22 mouse cellular contexts compared by ENCODE assay signal in genomic region chr5:150145967-150146366, GRCm38 (mm10). TPM values are rescaled to one million over a fixed set of nuclear protein-coding genes. Genes with fewer than 3 reads are reported as not detected.
DNase-seq lines count a peak whose midpoint lies in the region; ATAC-seq and TF ChIP-seq lines count a peak whose summit lies in the region.
"Had no signal": no experiment of that assay in that cellular context is flagged by ENCODE, and none has a peak within 500 bp of the region (broad histone marks: within the 10 kb centered on the region; RNA-seq: fewer than 3 reads in every experiment).

No protein-coding gene starts in this region.

- ATAC-seq in intestine, postnatal 0 days, result no peak
- no peak for ATAC-seq in intestine, embryonic 16.5 days
- ATAC-seq in lung, postnatal 0 days, result no peak
- ATAC-seq: forebrain, embryonic 13.5 days; midbrain, embryonic 13.5 days; Patski had no signal

- no peak for TF ChIP-seq EP300 in lung, postnatal 0 days (IDR thresholded peaks at IDR 0.05)

- no peak overlapping the region for H3K4me2 ChIP-seq in intestine, postnatal 0 days (replicated peaks; ENCODE audit: low read depth)
- H3K4me2 ChIP-seq in intestine, embryonic 16.5 days (ENCODE audit: low read depth, low read length), result no peak overlapping the region
- no peak overlapping the region for H3K4me2 ChIP-seq in lung, postnatal 0 days (replicated peaks; ENCODE audit: low read depth, low read length)
- H3K4me2 ChIP-seq: forebrain, embryonic 13.5 days; heart, embryonic 13.5 days; hindbrain, embryonic 15.5 days; liver, embryonic 11.5 days; midbrain, embryonic 13.5 days had no signal

- no peaks in the 10 kb centered on the region for H3K4me1 ChIP-seq in intestine, postnatal 0 days (replicated peaks; ENCODE audit: control insufficient read depth, insufficient read depth, low read length)
- 0 out of 2 replicates have a peak, but pooled peaks cover 2% of the 10 kb centered on the region for H3K4me1 ChIP-seq in intestine, embryonic 16.5 days (ENCODE audit: control insufficient read depth, insufficient read depth, low read length)
- no peaks in the 10 kb centered on the region for H3K4me1 ChIP-seq in lung, postnatal 0 days (ENCODE audit: insufficient read depth, low read depth, low read length)
- H3K4me1 ChIP-seq: forebrain, embryonic 13.5 days; limb, embryonic 10.5 days had no signal

- no peak for DNase-seq in lung, postnatal 0 days (ENCODE audit: low spot score)
- DNase-seq in lung, postnatal 36 days, result no peak
- DNase-seq in ZHBTc4 (ENCODE audit: low read depth, low spot score), result peak; percentile 18
- no peak for DNase-seq in urinary bladder, postnatal 36 days (ENCODE audit: low spot score in 2 of 2)
- no peak for DNase-seq in frontal cortex, postnatal 10 days (ENCODE audit: low spot score in 2 of 2)
- DNase-seq: adrenal gland, postnatal 14 days; cerebellum, adult 2 months; kidney, adult 18-20 months; kidney, postnatal 10 days; lung, postnatal 10 days; thymus, adult 18-20 months; thymus, postnatal 4 days had no signal

- no peaks in the 10 kb centered on the region for H3K27me3 ChIP-seq in intestine, postnatal 0 days (replicated peaks; ENCODE audit: control insufficient read depth, insufficient read depth, low read length)
- no peaks in the 10 kb centered on the region for H3K27me3 ChIP-seq in intestine, embryonic 16.5 days (replicated peaks; ENCODE audit: control insufficient read depth, insufficient read depth, low read length)
- no peaks in the 10 kb centered on the region for H3K27me3 ChIP-seq in lung, postnatal 0 days (replicated peaks; ENCODE audit: insufficient read depth, low read length)
- H3K27me3 ChIP-seq: forebrain, embryonic 13.5 days; heart, embryonic 13.5 days; hindbrain, embryonic 15.5 days; midbrain, embryonic 13.5 days; Patski had no signal

- H3K36me3 ChIP-seq in intestine, postnatal 0 days (ENCODE audit: control insufficient read depth, insufficient read depth), result no peaks in the 10 kb centered on the region
- no peaks in the 10 kb centered on the region for H3K36me3 ChIP-seq in intestine, embryonic 16.5 days (ENCODE audit: control insufficient read depth, insufficient read depth, low read length)
- no peaks in the 10 kb centered on the region for H3K36me3 ChIP-seq in lung, postnatal 0 days (ENCODE audit: insufficient read depth, low read length)
- H3K36me3 ChIP-seq: heart, embryonic 13.5 days; hindbrain, embryonic 15.5 days; limb, embryonic 10.5 days; midbrain, embryonic 13.5 days had no signal

- no peak overlapping the region for H3K9ac ChIP-seq in intestine, postnatal 0 days (ENCODE audit: low read depth, low read length)
- no peak overlapping the region for H3K9ac ChIP-seq in intestine, embryonic 16.5 days (ENCODE audit: low read depth, low read length)
- H3K9ac ChIP-seq in lung, postnatal 0 days (replicated peaks; ENCODE audit: low read depth), result no peak overlapping the region
- H3K9ac ChIP-seq: forebrain, embryonic 13.5 days; heart, embryonic 13.5 days; hindbrain, embryonic 15.5 days; midbrain, embryonic 13.5 days had no signal

- no peak overlapping the region for H3K4me3 ChIP-seq in intestine, postnatal 0 days (ENCODE audit: low read depth, low read length)
- H3K4me3 ChIP-seq in intestine, embryonic 16.5 days (ENCODE audit: low read length), result no peak overlapping the region
- no peak overlapping the region for H3K4me3 ChIP-seq in lung, postnatal 0 days (ENCODE audit: low read depth, low read length)
- H3K4me3 ChIP-seq: forebrain, embryonic 13.5 days; heart, embryonic 13.5 days; hindbrain, embryonic 15.5 days; limb, embryonic 10.5 days; midbrain, embryonic 13.5 days; myocyte had no signal

- no peak overlapping the region for H3K27ac ChIP-seq in intestine, postnatal 0 days (ENCODE audit: low read depth, low read length)
- H3K27ac ChIP-seq in intestine, embryonic 16.5 days (ENCODE audit: low read length), result no peak overlapping the region
- no peak overlapping the region for H3K27ac ChIP-seq in lung, postnatal 0 days (ENCODE audit: low read length)
- H3K27ac ChIP-seq: forebrain, embryonic 13.5 days; heart, embryonic 13.5 days; hindbrain, embryonic 15.5 days; limb, embryonic 10.5 days; midbrain, embryonic 13.5 days had no signal

- WGBS in intestine, postnatal 0 days, result 88% methylated on average over 3 of the region's 3 CpGs
- 84% methylated on average over 3 of the region's 3 CpGs for WGBS in intestine, embryonic 16.5 days
- WGBS in lung, postnatal 0 days, result 86% methylated on average over 3 of the region's 3 CpGs

- no peaks in the 10 kb centered on the region for H3K9me3 ChIP-seq in intestine, postnatal 0 days (ENCODE audit: control insufficient read depth)
- H3K9me3 ChIP-seq in intestine, embryonic 16.5 days (ENCODE audit: control insufficient read depth, low read length), result no peaks in the 10 kb centered on the region
- H3K9me3 ChIP-seq in lung, postnatal 0 days (ENCODE audit: low read length), result no peaks in the 10 kb centered on the region
- H3K9me3 ChIP-seq: forebrain, embryonic 13.5 days; heart, embryonic 13.5 days; hindbrain, embryonic 15.5 days; limb, embryonic 10.5 days; midbrain, embryonic 13.5 days had no signal

- 0 out of 2 replicates have a peak, but pooled peaks have one; percentile 30 for TF ChIP-seq CTCF in intestine, postnatal 0 days (IDR thresholded peaks at IDR 0.05; ENCODE audit: low read depth)
- TF ChIP-seq CTCF in lung, postnatal 0 days (IDR thresholded peaks at IDR 0.05), result peak; percentile 32

RNA-seq across cellular contexts. Expression of gene Fry, which starts 27.5 kb away (rescaled TPM):
- polyA plus RNA-seq in intestine, postnatal 0 days (2015; fragmentation: Nextera tagmentation; extraction: Ambion mirVana), result 5.1 and 5.5 TPM in 2 replicates
- 5.6 and 6.1 TPM in 2 replicates for polyA plus RNA-seq in intestine, embryonic 16.5 days (2015; fragmentation: Nextera tagmentation; extraction: Ambion mirVana)
- polyA plus RNA-seq in lung, postnatal 0 days (2015; fragmentation: Nextera tagmentation; extraction: Ambion mirVana), result 17.2 and 20.8 TPM in 2 replicates
